Mouse (Mus musculus) left cerebral cortex, adult 2 months (tissue): ENCODE data around the gene Rbfox3. TPM values are rescaled to one million over a fixed set of nuclear protein-coding genes. Genes with fewer than 3 reads are reported as not detected.

Experiments used
- DNase-seq, 2 experiments: peaks; one replicate each; pipeline ENCODE4 v3.0.0; 2021 to 2022; ENCODE audit warnings: low spot score in 2 of 2, mixed read lengths in 1 of 2; ENCODE audit errors: extremely low spot score in 1 of 2
- H3K27ac ChIP-seq: fragments of 200-600 bp; 2 replicates; pipeline ENCODE4 v1.8.1; 2022
- H3K4me3 ChIP-seq: fragments of 200-600 bp; 2 replicates; pipeline ENCODE4 v1.8.1; 2022
- CTCF ChIP-seq: fragments of 200-600 bp; IDR thresholded peaks from 2 replicates; pipeline ENCODE4 v1.8.1; 2022; ENCODE audit warnings: antibody characterized with exemption, mild to moderate bottlenecking, moderate library complexity
- intact Hi-C: fragments of 180-260 bp; cut with DNase I; formaldehyde crosslinking; loops from one replicate; pipeline ENCODE4 v1.15.1; 2025
- total RNA-seq, 2 experiments: library from RNA; stranded (reverse); gene quantifications; 2 replicates each; pipeline ENCODE4 v1.2.3; 2021

Rbfox3 gene
- total RNA-seq, 2 experiments from 2014 or later: 345 to 353 TPM

DNA sequence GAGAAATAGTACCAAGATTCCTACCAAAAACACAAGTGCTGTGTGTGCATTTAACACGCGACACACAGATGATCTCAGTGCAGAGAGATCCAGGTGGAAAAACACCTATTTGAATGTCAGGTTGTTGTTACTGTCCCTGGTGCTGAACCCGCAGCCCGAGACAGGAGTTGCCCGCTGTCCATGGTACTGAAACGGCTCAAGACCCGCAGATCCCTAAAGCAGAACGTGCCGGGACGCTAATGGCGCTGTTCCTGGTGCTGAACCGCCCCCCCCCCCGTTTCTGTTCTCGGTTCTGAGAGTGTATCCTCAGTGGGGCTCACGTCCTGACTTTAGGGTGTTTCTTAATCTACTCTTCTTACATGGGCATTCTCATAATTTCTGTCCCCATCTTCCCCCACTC lies 326.6 kb downstream of the Rbfox3 start:
- intact Hi-C loops: no loop called here
- H3K27ac ChIP-seq: no peak overlapping the region
- no peak for TF ChIP-seq CTCF
- no peak for DNase-seq
- H3K4me3 ChIP-seq: no peak overlapping the region

DNA sequence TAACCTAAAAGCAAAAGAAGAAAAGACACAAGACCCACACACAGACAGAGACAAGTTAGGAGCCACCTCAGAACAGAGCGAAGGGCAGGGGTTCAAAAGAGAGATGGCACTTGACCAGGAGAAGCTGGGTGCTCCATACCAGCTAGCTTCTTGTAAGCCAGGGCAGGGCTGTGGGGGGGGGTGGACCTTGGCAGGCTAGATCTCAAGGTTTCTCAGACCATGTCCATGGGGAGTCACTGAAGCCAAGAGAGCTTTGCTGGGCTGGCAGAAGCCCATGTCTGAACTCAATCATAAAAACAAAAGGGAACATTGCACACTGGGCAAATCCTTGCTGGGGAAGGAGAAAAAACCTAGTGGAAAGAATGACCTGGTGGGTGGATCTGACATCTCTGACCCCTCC lies 327.4 kb downstream of the Rbfox3 start:
- H3K4me3 ChIP-seq: no peak overlapping the region
- DNase-seq: no peak
- no peak for TF ChIP-seq CTCF
- no peak overlapping the region for H3K27ac ChIP-seq
- intact Hi-C loops: no loop called here

DNA sequence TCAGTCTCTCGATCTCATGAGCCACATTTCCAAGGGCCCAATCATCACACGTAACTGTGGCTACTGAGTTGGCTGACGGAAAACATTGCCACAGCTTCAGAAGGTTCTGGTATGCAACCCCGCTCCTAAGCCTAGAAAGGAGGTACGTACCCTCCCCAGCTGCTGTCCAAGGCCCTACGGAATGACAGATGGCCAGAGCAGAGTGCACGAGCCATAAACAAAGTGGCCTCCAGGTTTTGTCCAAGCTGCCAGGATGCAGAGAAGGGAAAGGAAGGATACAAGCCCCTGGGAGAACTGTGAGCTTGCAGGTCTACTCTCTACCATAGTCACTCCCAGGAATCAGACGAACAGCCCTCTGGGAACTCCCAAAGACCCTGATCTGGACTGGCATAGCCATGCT lies 327.8 kb downstream of the Rbfox3 start:
- Histone ChIP-seq H3K27ac (no peak overlapping the region), H3K4me3 (no peak overlapping the region)
- no peak for DNase-seq
- TF ChIP-seq CTCF: no peak
- intact Hi-C loops: no loop called here

DNA sequence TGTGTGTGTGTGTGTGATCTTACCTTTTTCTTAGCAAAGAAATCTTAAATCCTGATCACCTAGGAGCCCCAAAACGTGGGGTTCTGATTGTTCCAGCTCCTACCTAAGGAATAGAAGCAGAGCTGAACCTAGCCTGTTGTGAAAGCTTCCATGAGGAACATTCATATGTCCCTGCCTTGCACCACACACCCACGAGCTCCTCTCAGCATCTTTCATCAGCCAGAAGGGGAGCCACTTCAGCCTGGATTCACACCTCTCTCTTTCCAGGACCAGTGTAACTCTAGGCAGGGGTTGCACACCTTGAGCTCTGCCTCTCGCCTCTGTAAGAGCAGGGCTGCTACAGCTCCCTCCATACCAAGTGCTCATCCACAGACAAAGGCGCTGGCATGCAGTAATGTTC lies 330.4 kb downstream of the Rbfox3 start:
- intact Hi-C loops: no loop called here
- H3K27ac ChIP-seq: no peak overlapping the region
- peak; percentile 2 for TF ChIP-seq CTCF
- no peak overlapping the region for H3K4me3 ChIP-seq
- DNase-seq: no peak

DNA sequence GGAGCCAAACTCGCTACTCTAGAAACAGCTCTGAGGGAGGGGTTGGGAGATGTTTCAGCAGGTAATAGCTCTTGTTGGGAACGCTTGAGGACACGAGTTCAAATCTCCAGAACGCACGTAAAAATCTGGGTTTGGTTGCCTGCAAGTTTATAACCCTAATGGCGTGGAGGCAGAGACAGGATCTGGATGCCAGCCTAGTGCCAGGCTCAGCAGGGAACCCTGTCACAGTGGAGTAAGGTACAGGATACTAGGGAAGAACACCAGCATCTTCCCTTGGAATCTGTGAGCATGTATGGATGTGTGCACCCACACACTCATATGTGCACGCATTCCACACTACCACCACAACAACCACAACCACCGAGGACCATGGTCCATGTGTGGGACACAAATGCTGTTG lies 331.8 kb downstream of the Rbfox3 start:
- no peak overlapping the region for H3K27ac ChIP-seq
- intact Hi-C loops: no loop called here
- no peak for TF ChIP-seq CTCF

DNA sequence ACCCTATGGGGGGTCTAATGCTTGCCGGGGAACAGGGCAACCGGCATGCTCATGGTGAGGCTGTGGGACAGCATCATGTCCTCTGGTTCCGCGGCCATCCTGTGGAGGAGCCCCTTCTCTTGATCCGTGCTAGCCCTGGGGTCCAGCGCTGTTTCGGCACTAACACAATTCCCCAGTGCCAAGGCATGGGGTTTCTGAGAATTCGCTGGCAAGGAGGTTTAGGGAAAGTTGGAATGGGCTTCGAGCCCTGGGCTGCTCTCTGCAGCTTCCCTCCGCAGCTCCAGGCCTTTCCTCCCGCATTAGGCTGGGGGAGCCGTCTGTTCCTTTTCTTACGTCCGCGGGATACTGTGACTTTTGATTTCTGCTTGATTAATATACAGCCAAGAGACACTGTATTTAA lies 334.1 kb downstream of the Rbfox3 start:
- no peak for TF ChIP-seq CTCF
- intact Hi-C loops: no loop called here
- no peak for DNase-seq
- H3K4me3 ChIP-seq: no peak overlapping the region
- H3K27ac ChIP-seq: no peak overlapping the region

More for the DNA sequence above, 331.8 kb downstream of the Rbfox3 start:
- no peak for DNase-seq
- H3K4me3 ChIP-seq: no peak overlapping the region

DNA sequence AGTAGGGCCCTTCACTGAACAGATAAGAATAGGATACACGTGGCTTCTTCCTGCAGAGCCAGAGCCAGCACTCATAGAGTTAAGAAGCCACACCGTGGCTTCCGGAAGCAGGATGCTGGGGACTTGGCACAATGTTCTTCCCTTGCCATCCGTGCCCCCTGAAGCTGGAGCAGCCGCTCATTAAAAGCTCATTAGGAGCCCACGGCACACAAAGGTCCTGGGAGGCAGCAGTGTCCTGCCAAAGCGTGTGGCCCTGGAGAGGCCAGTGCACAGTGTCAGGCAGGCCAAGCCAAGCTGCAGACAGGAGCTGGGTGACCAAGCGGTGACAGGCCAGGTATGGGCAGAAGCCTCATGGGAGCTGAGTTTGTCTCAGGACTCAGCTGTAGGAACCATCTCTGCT lies 334.8 kb downstream of the Rbfox3 start:
- TF ChIP-seq CTCF: no peak
- no peak for DNase-seq
- no peak overlapping the region for H3K4me3 ChIP-seq
- intact Hi-C loops: no loop called here
- H3K27ac ChIP-seq: no peak overlapping the region

DNA sequence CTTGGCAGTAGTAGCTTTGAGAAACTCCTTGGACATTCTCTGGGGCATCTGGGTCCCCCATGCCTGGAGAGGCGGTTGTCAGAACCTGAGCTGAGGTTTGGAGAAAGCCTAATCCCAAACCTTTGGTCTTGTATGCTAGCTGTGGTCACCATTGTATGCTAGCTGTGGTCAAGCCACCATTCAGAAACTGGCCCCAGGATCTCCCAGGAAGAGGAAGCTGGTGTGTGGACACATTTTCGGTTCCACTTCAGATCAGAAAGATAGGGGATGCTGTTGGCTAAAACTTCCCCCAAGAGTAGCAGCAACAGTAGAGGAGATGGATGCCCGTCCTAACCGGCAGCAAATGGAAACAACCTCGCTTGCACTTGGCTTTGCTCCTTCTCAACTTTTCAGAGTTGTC lies 337.0 kb downstream of the Rbfox3 start:
- Histone ChIP-seq H3K27ac (no peak overlapping the region), H3K4me3 (no peak overlapping the region)
- DNase-seq: no peak
- intact Hi-C loops: loop anchor here (5.0 kb wide), 2 partner anchors 38 to 53 kb away; no protein-coding TSS in a partner anchor
- TF ChIP-seq CTCF: no peak; the same call in 1 of the 2 replicates

DNA sequence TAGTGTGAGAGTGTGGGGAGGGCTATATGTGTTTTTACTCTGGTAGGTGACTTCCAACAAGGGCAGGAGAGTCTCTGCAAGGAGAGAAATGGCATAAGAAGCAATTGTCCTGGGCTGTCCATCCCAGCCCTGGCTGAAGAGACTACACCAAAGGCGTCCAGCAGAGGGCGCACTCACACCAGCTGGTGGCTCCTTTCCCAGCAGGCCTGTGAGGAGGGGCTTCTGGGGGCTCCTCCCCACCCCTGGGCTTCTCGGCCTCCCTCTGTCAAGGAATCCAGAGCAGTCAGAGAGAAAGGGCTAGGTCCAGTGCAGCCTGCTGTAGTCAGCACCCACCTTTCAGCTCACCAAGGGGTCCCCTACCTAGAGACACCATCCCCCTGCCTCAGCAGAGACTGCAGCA lies 337.8 kb downstream of the Rbfox3 start:
- peak; percentile 91 for TF ChIP-seq CTCF
- Histone ChIP-seq H3K4me3 (no peak overlapping the region), H3K27ac (no peak overlapping the region)
- DNase-seq: peak; percentile 42 to 70
- intact Hi-C loops: loop anchor here (2.0 to 5.0 kb wide), 3 partner anchors 39 to 165 kb away; no protein-coding TSS in a partner anchor

DNA sequence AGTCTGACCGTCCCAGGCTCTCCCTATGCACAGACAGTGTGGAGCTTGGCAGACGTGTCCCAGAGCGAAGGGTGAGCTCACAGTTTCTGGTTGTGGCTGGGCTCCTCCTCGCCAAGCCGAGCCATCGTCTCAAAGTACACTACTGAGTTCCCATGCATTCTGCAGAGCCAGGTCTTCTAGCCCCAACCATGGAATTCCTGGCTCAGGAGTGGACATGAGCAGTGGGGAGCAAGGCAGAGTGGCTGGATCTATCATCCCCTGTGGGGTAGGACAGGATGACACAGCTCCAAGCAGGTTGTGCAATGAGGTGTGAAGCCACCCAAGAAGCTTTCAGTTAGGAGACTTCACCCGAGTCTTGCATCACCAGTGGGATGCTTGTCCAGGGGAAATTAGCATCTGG lies 338.4 kb downstream of the Rbfox3 start:
- DNase-seq: no peak
- TF ChIP-seq CTCF: no peak
- intact Hi-C loops: loop anchor here (2.0 to 5.0 kb wide), 3 partner anchors 39 to 166 kb away; no protein-coding TSS in a partner anchor
- Histone ChIP-seq H3K4me3 (no peak overlapping the region), H3K27ac (no peak overlapping the region)

DNA sequence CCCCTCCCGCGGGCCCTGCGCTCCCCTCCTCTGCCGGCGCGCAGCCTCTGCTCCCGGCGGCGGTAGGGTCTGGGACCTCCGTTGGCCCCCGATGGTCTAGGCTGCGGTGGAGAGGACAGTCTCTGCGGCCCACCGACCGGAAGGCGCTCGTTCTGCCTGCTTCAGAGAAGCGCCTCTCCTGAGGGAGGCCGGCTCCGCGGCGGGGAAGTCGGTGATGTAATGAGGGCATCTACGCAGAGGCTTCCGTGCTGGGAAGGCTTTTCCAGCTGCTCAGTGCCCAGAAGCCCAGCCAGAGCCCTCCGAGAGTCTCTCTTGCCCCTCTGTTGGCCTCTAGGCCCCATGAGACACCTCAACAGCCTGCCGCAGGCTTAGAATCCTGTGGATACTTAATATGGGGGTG lies 341.2 kb downstream of the Rbfox3 start:
- Histone ChIP-seq H3K27ac (peak overlapping the region; percentile 82), H3K4me3 (peak overlapping the region; percentile 62)
- intact Hi-C loops: loop anchor here (5.0 kb wide), 2 partner anchors 42 to 57 kb away; no protein-coding TSS in a partner anchor
- DNase-seq: no peak
- TF ChIP-seq CTCF: no peak

DNA sequence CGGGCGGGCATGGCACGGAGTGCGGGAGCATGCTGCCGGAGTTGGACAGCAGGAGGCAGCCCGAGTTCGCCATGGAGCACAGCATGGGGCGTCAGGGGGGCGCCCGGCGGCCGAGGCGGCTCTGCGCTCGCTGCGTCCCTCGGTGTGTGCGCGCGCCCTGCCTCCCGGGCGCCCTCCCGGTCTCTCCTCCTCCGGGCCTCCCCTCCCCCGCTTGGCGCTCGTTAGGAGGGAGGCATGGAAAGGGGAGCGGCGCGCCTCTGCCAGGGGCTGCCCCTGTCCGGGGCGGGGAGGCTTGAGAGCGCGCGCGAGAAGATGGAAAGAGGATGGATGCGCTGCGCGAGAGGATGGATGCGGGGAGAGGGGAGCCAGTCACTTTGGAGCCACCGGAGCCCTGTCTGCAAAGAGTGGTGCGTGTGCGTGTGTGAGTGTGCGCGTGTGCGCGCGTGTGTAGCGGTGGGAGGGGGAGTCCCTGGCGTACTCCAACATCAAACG lies 341.8 kb downstream of the Rbfox3 start:
- peak in 1 of 2 experiments; percentile 52 for DNase-seq
- H3K27ac ChIP-seq: peak overlapping the region; percentile 82
- intact Hi-C loops: loop anchor here (5.0 kb wide), 2 partner anchors 43 to 58 kb away; no protein-coding TSS in a partner anchor
- H3K4me3 ChIP-seq: peak overlapping the region; percentile 62
- no peak for TF ChIP-seq CTCF

DNA sequence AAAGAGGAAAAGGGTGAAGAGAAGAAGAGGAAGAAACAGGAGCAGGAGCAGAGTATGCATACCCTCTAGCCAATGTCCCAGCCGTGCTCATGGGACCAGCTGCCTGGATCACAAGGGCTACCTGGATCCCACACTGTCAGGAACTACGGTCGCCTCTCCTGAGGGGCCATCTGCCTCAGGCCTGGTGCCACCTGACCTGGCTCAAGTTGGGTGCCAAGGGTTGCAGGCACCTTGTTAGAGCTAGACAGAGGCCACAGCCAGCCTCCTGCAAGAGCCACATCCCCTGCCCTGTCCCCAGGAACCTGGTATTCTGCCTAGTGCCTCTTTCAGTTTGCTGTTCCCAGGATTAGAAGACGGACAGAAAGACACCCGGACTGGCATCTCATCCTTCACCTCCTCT lies 347.5 kb downstream of the Rbfox3 start:
- intact Hi-C loops: no loop called here
- DNase-seq: no peak
- peak overlapping the region; percentile 50 for H3K27ac ChIP-seq
- no peak overlapping the region for H3K4me3 ChIP-seq
- TF ChIP-seq CTCF: no peak
